Mouse (Mus musculus): Measurements from ENCODE around the gene Mrpl9. TPM values are rescaled to one million over a fixed set of nuclear protein-coding genes. Genes with fewer than 3 reads are reported as not detected.
A peak's percentile ranks its signal among the peaks of the same experiment; 100 is the strongest.

The Mrpl9 gene
- 66.3 and 68.6 TPM in 2 replicates for polyA plus RNA-seq (2015; fragmentation: Nextera tagmentation; extraction: Ambion mirVana)

GRCm38 (mm10) chr3:94442951-94443596 lies at the start of gene Mrpl9:
TSS of gene Mrpl9 (plus strand) at chr3:94443318.
- peak; percentile 97 for ATAC-seq (ENCODE audit: insufficient read depth, low FRiP score, low read depth)
- Histone ChIP-seq H3K27me3 (replicated peaks) (no peaks in the 10 kb centered on the region), H3K9ac (peak within 1 kb of the TSS; percentile 96), H3K36me3 (peaks cover 20% of the 10 kb centered on the region), H3K4me1 (peaks cover 2% of the 10 kb centered on the region; the same call in 1 of the 2 replicates), H3K4me3 (replicated peaks) (peak within 1 kb of the TSS; percentile 93), H3K27ac (peak within 1 kb of the TSS; percentile 68), H3K4me2 (peak within 1 kb of the TSS; percentile 78), H3K9me3 (no peaks in the 10 kb centered on the region)
- WGBS: under 1% methylated on average over 38 of the region's 39 CpGs

- Histone ChIP-seq H3K27me3 (replicated peaks) (peaks cover 25% of the 10 kb centered on the region), H3K4me3 (replicated peaks) (no peak overlapping the region), H3K4me1 (peaks cover 6% of the 10 kb centered on the region; the same call in 1 of the 2 replicates), H3K27ac (no peak overlapping the region), H3K36me3 (no peaks in the 10 kb centered on the region), H3K9me3 (no peaks in the 10 kb centered on the region), H3K9ac (no peak overlapping the region), H3K4me2 (no peak overlapping the region)
- WGBS: 89% methylated on average over 1 of the region's 1 CpGs
- ATAC-seq (ENCODE audit: insufficient read depth, low FRiP score, low read depth): no peak
These were observed 46.8 kb upstream of the Mrpl9 start for GRCm38 (mm10) chr3:94396336-94396735.

GRCm38 (mm10) chr3:94396851-94397250 lies 46.3 kb upstream of the Mrpl9 start:
- Histone ChIP-seq H3K9me3 (no peaks in the 10 kb centered on the region), H3K27ac (no peak overlapping the region), H3K36me3 (no peaks in the 10 kb centered on the region), H3K4me1 (peaks cover 6% of the 10 kb centered on the region; the same call in 1 of the 2 replicates), H3K4me3 (replicated peaks) (no peak overlapping the region), H3K27me3 (replicated peaks) (peaks cover 29% of the 10 kb centered on the region), H3K9ac (no peak overlapping the region), H3K4me2 (no peak overlapping the region)
- ATAC-seq (ENCODE audit: insufficient read depth, low FRiP score, low read depth): no peak
- WGBS: 71% methylated on average over 4 of the region's 4 CpGs

GRCm38 (mm10) chr3:94398217-94398616 lies 44.9 kb upstream of the Mrpl9 start, which contains the start of gene Lingo4:
TSS of gene Lingo4 (plus strand) at chr3:94398517.
- no peak within 1 kb of the TSS for H3K27ac ChIP-seq
- no peaks in the 10 kb centered on the region for H3K36me3 ChIP-seq
- H3K4me2 ChIP-seq: peak within 1 kb of the TSS; percentile 47
- H3K27me3 ChIP-seq (replicated peaks): peaks cover 31% of the 10 kb centered on the region
- peak within 1 kb of the TSS; percentile 26 for H3K4me3 ChIP-seq (replicated peaks)
- no peak for ATAC-seq (ENCODE audit: insufficient read depth, low FRiP score, low read depth)
- peaks cover 6% of the 10 kb centered on the region; the same call in 1 of the 2 replicates for H3K4me1 ChIP-seq
- 64% methylated on average over 6 of the region's 6 CpGs for WGBS
- H3K9me3 ChIP-seq: no peaks in the 10 kb centered on the region
- no peak within 1 kb of the TSS for H3K9ac ChIP-seq

GRCm38 (mm10) chr3:94398943-94399481 lies 44.1 kb upstream of the Mrpl9 start:
- Histone ChIP-seq H3K27ac (no peak overlapping the region), H3K4me3 (replicated peaks) (peak overlapping the region; percentile 26), H3K4me1 (peaks cover 6% of the 10 kb centered on the region; the same call in 1 of the 2 replicates), H3K9ac (no peak overlapping the region), H3K36me3 (no peaks in the 10 kb centered on the region), H3K9me3 (no peaks in the 10 kb centered on the region), H3K4me2 (peak overlapping the region; percentile 47), H3K27me3 (replicated peaks) (peaks cover 31% of the 10 kb centered on the region)
- 2% methylated on average over 20 of the region's 20 CpGs for WGBS
- ATAC-seq (ENCODE audit: insufficient read depth, low FRiP score, low read depth): no peak

GRCm38 (mm10) chr3:94399663-94400310 lies 43.3 kb upstream of the Mrpl9 start:
- peaks cover 6% of the 10 kb centered on the region; the same call in 1 of the 2 replicates for H3K4me1 ChIP-seq
- H3K9ac ChIP-seq: no peak overlapping the region
- H3K9me3 ChIP-seq: no peaks in the 10 kb centered on the region
- no peaks in the 10 kb centered on the region for H3K36me3 ChIP-seq
- no peak overlapping the region for H3K4me3 ChIP-seq (replicated peaks)
- 44% methylated on average over 5 of the region's 5 CpGs for WGBS
- no peak overlapping the region for H3K27ac ChIP-seq
- peaks cover 31% of the 10 kb centered on the region for H3K27me3 ChIP-seq (replicated peaks)
- H3K4me2 ChIP-seq: no peak overlapping the region
- no peak for ATAC-seq (ENCODE audit: insufficient read depth, low FRiP score, low read depth)

GRCm38 (mm10) chr3:94402451-94402850 lies 40.7 kb upstream of the Mrpl9 start:
- Histone ChIP-seq H3K4me3 (replicated peaks) (no peak overlapping the region), H3K27me3 (replicated peaks) (peaks cover 30% of the 10 kb centered on the region), H3K27ac (no peak overlapping the region), H3K4me1 (peaks cover 6% of the 10 kb centered on the region; the same call in 1 of the 2 replicates), H3K4me2 (no peak overlapping the region), H3K36me3 (no peaks in the 10 kb centered on the region), H3K9me3 (no peaks in the 10 kb centered on the region), H3K9ac (no peak overlapping the region)
- 65% methylated on average over 8 of the region's 8 CpGs for whole genome bisulfite sequencing
- ATAC-seq (ENCODE audit: insufficient read depth, low FRiP score, low read depth): no peak

- 22% methylated on average over 7 of the region's 7 CpGs for WGBS
- H3K4me1 ChIP-seq: no peaks in the 10 kb centered on the region; the same call in 1 of the 2 replicates
- peaks cover 21% of the 10 kb centered on the region for H3K27me3 ChIP-seq (replicated peaks)
- H3K4me3 ChIP-seq (replicated peaks): no peak overlapping the region
- no peak for ATAC-seq (ENCODE audit: insufficient read depth, low FRiP score, low read depth)
- no peak overlapping the region for H3K4me2 ChIP-seq
- H3K36me3 ChIP-seq: no peaks in the 10 kb centered on the region
- no peak overlapping the region for H3K9ac ChIP-seq
- H3K27ac ChIP-seq: no peak overlapping the region
- no peaks in the 10 kb centered on the region for H3K9me3 ChIP-seq
These were observed 38.6 kb upstream of the Mrpl9 start for GRCm38 (mm10) chr3:94404366-94405054.

- Histone ChIP-seq H3K36me3 (no peaks in the 10 kb centered on the region), H3K4me1 (no peaks in the 10 kb centered on the region; the same call in 1 of the 2 replicates), H3K4me3 (replicated peaks) (no peak overlapping the region), H3K27ac (no peak overlapping the region), H3K9ac (no peak overlapping the region), H3K27me3 (replicated peaks) (peaks cover 13% of the 10 kb centered on the region; the same call in 1 of the 2 replicates), H3K9me3 (no peaks in the 10 kb centered on the region), H3K4me2 (no peak overlapping the region)
- no peak for ATAC-seq (ENCODE audit: insufficient read depth, low FRiP score, low read depth)
- WGBS: 58% methylated on average over 4 of the region's 4 CpGs
These were observed 37.6 kb upstream of the Mrpl9 start for GRCm38 (mm10) chr3:94405561-94405960.

- peaks cover 10% of the 10 kb centered on the region for H3K4me1 ChIP-seq
- no peaks in the 10 kb centered on the region for H3K27me3 ChIP-seq (replicated peaks)
- H3K4me3 ChIP-seq (replicated peaks): peak overlapping the region; percentile 55
- peak; percentile 13; the same call in 1 of the 2 replicates for ATAC-seq (ENCODE audit: insufficient read depth, low FRiP score, low read depth)
- H3K27ac ChIP-seq: no peak overlapping the region
- H3K36me3 ChIP-seq: no peaks in the 10 kb centered on the region
- H3K9me3 ChIP-seq: no peaks in the 10 kb centered on the region
- H3K4me2 ChIP-seq: peak overlapping the region; percentile 95
- 8% methylated on average over 25 of the region's 25 CpGs for WGBS
- peak overlapping the region; percentile 16; the same call in 1 of the 2 replicates for H3K9ac ChIP-seq
These were observed 30.6 kb upstream of the Mrpl9 start for GRCm38 (mm10) chr3:94412530-94412929.

- Histone ChIP-seq H3K9ac (peak within 1 kb of the TSS; percentile 17; the same call in 1 of the 2 replicates), H3K27ac (no peak within 1 kb of the TSS), H3K4me1 (peaks cover 10% of the 10 kb centered on the region), H3K36me3 (no peaks in the 10 kb centered on the region), H3K4me3 (replicated peaks) (peak within 1 kb of the TSS; percentile 55), H3K27me3 (replicated peaks) (no peaks in the 10 kb centered on the region), H3K4me2 (peak within 1 kb of the TSS; percentile 95), H3K9me3 (no peaks in the 10 kb centered on the region)
- ATAC-seq (ENCODE audit: insufficient read depth, low FRiP score, low read depth): peak; percentile 98
- 9% methylated on average over 52 of the region's 52 CpGs for WGBS
These were observed 30.0 kb upstream of the Mrpl9 start, which contains the start of gene Tdrkh for GRCm38 (mm10) chr3:94413031-94413679. TSS of gene Tdrkh (plus strand) at chr3:94413273.
